Mouse (Mus musculus) kidney, adult 2 months (tissue): ENCODE data around the gene D430041D05Rik.

Source experiments
- CTCF ChIP-seq: fragments of 200-500 bp; conservative IDR thresholded peaks from 2 replicates; pipeline ENCODE4 v1.5.1; 2011; ENCODE audit warnings: low read depth, mild to moderate bottlenecking, control low read depth, low read length, moderate library complexity, mixed read lengths; ENCODE audit not compliant: insufficient read depth, insufficient read length
- POLR2A ChIP-seq: fragments of 200-500 bp; IDR thresholded peaks from one replicate; pipeline ENCODE4 v1.6.1; 2011; ENCODE audit warnings: low read depth, low read length, control low read depth

DNA sequence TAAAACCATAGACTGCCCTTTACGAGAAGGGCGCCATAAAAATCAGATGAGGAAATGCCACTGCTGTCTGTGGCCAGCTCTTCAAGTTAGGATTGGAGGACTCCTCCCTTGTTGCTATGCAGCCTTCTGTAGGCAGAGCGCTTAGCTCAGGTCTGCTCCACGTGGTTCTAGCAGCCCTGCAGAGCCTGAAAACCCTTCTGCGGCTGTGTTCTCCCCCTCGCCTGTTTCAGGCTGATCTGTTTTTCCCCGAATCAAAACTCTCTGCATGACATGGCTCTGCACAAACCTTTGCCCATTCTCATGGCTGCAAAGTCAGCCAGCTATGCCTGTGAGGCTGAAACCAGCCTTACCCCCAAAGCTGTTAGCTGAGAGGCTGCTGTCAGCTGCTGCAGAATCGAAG lies 91.9 kb downstream of the D430041D05Rik start:
- TF ChIP-seq CTCF (no peak), POLR2A (no peak)
